Mouse (Mus musculus) bone marrow, adult 2 months (tissue): ENCODE measurements around the gene Col12a1.

ENCODE experiments used
- CTCF ChIP-seq: fragments of 200-500 bp; IDR thresholded peaks from 2 replicates; pipeline ENCODE4 v1.5.1; 2011; ENCODE audit warnings: low read length, control low read depth; ENCODE audit not compliant: control insufficient read depth, insufficient read depth
- POLR2A ChIP-seq: fragments of 200-500 bp; IDR thresholded peaks from 2 replicates; pipeline ENCODE4 v1.6.1; 2011; ENCODE audit warnings: low read depth, mild to moderate bottlenecking, control low read depth, low read length, borderline replicate concordance; ENCODE audit not compliant: control insufficient read depth

DNA sequence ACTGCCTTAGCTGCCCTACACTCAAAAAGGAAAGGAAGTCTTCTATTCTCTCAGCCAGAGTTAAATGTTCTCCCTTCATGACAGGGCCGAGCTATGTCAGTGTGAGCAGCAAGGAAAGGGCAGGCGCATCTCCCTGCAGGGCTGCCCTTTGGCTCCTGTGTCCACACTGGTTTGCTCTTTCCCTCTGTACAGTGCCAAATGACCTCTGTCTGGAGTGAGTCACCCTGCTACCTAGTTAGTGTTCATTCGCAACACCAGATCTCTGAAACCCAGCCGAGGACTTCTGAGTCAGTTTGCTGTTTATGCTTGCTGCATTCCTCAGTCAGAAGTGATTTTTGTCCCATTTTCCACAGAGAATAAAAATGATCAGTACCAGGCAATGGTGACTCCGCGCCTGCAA lies 108.3 kb downstream of the Col12a1 start:
- TF ChIP-seq CTCF = no peak
- TF ChIP-seq POLR2A = no peak
